Mouse (Mus musculus): ENCODE data around the gene Rho. TPM values are rescaled to one million over a fixed set of nuclear protein-coding genes. Genes with fewer than 3 reads are reported as not detected.

Gene Rho
- total RNA-seq (2012; rRNA removed), result 0.13 and 0.42 TPM in 2 replicates

DNA sequence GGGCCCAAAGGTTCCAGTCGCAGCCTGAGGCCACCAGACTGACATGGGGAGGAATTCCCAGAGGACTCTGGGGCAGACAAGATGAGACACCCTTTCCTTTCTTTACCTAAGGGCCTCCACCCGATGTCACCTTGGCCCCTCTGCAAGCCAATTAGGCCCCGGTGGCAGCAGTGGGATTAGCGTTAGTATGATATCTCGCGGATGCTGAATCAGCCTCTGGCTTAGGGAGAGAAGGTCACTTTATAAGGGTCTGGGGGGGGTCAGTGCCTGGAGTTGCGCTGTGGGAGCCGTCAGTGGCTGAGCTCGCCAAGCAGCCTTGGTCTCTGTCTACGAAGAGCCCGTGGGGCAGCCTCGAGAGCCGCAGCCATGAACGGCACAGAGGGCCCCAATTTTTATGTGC lies at the start of gene Rho:
TSS of gene Rho (plus strand) at position 110 of the 400 bp plus-strand sequence.
- DNase-seq (ENCODE audit: low read depth, low spot score), result no peak
- in situ Hi-C loops (cut with MboI; ENCODE audit: low sequenced_read_pairs in 2 of 2, unreplicated experiment in 2 of 2), result no loop called here
- no peaks in the 10 kb centered on the region for H3K4me1 ChIP-seq (ENCODE audit: control insufficient read depth in 2 of 2, insufficient read depth in 2 of 2, low read length in 2 of 2, poor library complexity in 1 of 2)
- H3K4me3 ChIP-seq (ENCODE audit: insufficient read depth in 1 of 2, low read depth in 1 of 2, low read length in 2 of 2, poor library complexity in 1 of 2, severe bottlenecking in 1 of 2), result peak within 1 kb of the TSS in 1 of 2 experiments; percentile 19; a peak in 1 of 4 replicates
- H3K9ac ChIP-seq (ENCODE audit: insufficient read depth, low read depth, low read length, poor library complexity, severe bottlenecking), result no peak within 1 kb of the TSS
- H3K27ac ChIP-seq (ENCODE audit: insufficient read depth, low read depth, low read length, poor library complexity, severe bottlenecking), result no peak within 1 kb of the TSS
- H3K9me3 ChIP-seq (ENCODE audit: control insufficient read depth, insufficient read depth, low read depth, low read length), result no peaks in the 10 kb centered on the region
- no peak for TF ChIP-seq ZC3H11A (IDR thresholded peaks at IDR 0.05; ENCODE audit: borderline replicate concordance, low read depth, low read length)
- H3K36me3 ChIP-seq (ENCODE audit: control insufficient read depth, insufficient read depth, low read length, poor library complexity, severe bottlenecking), result no peaks in the 10 kb centered on the region

DNA sequence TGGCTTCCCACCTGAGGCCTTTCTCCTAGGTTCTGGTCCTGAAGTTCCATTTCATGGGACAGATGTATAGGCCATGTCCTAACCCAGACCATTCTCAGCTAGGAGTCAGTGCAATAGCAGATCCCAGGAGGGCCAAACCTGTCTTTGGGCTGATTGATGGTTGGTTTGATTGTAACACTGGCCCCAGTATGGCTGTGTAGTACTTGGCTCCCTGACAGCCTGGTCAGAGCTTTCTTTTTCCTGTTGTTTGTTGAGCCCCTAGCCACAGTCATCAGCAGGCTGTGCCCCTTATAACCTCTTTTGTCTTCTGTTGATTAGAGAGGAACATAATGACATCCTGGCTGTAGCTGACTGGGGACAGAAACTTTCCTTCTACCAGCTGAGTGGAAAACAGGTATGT lies 47.5 kb upstream of the Rho start:
- no peaks in the 10 kb centered on the region for H3K9me3 ChIP-seq (ENCODE audit: control insufficient read depth, insufficient read depth, low read depth, low read length)
- in situ Hi-C loops (cut with MboI; ENCODE audit: low sequenced_read_pairs in 2 of 2, unreplicated experiment in 2 of 2), result no loop called here
- peaks cover 0 to 8% of the 10 kb centered on the region in 2 experiments; a peak in 1 of 4 replicates for H3K4me1 ChIP-seq (ENCODE audit: control insufficient read depth in 2 of 2, insufficient read depth in 2 of 2, low read length in 2 of 2, poor library complexity in 1 of 2)
- TF ChIP-seq MAFK (IDR thresholded peaks at IDR 0.05; ENCODE audit: insufficient read depth, low read depth, low read length) (no peak), ZC3H11A (IDR thresholded peaks at IDR 0.05; ENCODE audit: borderline replicate concordance, low read depth, low read length) (no peak)
- no peak overlapping the region for H3K27ac ChIP-seq (ENCODE audit: insufficient read depth, low read depth, low read length, poor library complexity, severe bottlenecking)
- H3K9ac ChIP-seq (ENCODE audit: insufficient read depth, low read depth, low read length, poor library complexity, severe bottlenecking), result no peak overlapping the region
- H3K4me3 ChIP-seq (ENCODE audit: insufficient read depth in 1 of 2, low read depth in 1 of 2, low read length in 2 of 2, poor library complexity in 1 of 2, severe bottlenecking in 1 of 2), result no peak overlapping the region
- H3K36me3 ChIP-seq (ENCODE audit: control insufficient read depth, insufficient read depth, low read length, poor library complexity, severe bottlenecking), result peaks cover 3% of the 10 kb centered on the region; the same call in 1 of the 2 replicates
- DNase-seq (ENCODE audit: low read depth, low spot score), result no peak

DNA sequence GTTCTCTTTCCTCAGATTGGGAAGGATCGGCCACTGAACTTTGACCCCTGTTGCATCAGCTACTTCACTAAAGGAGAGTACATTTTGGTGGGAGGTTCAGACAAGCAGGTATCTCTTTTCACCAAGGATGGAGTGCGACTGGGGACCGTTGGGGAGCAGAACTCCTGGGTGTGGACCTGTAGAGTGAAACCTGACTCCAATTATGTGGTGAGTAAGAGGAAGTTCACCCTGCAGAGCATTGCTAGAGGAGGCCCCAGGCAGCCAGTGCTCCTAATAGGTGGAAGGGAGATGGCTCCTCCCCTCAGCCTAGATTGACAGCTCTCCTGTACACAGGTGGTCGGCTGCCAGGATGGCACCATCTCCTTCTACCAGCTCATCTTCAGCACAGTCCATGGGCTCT lies 44.7 kb upstream of the Rho start:
- H3K4me1 ChIP-seq (ENCODE audit: control insufficient read depth in 2 of 2, insufficient read depth in 2 of 2, low read length in 2 of 2, poor library complexity in 1 of 2), result peaks cover 0 to 8% of the 10 kb centered on the region in 2 experiments; a peak in 1 of 4 replicates
- H3K9me3 ChIP-seq (ENCODE audit: control insufficient read depth, insufficient read depth, low read depth, low read length), result no peaks in the 10 kb centered on the region
- in situ Hi-C loops (cut with MboI; ENCODE audit: low sequenced_read_pairs in 2 of 2, unreplicated experiment in 2 of 2), result no loop called here
- peaks cover 10% of the 10 kb centered on the region; the same call in 1 of the 2 replicates for H3K36me3 ChIP-seq (ENCODE audit: control insufficient read depth, insufficient read depth, low read length, poor library complexity, severe bottlenecking)
- peak; percentile 56 for DNase-seq (ENCODE audit: low read depth, low spot score)
- H3K27ac ChIP-seq (ENCODE audit: insufficient read depth, low read depth, low read length, poor library complexity, severe bottlenecking), result peak overlapping the region; percentile 89
- TF ChIP-seq ZNF384 (IDR thresholded peaks at IDR 0.05; ENCODE audit: low read depth, low read length) (no peak), HCFC1 (IDR thresholded peaks at IDR 0.05; ENCODE audit: borderline replicate concordance, insufficient read depth, low read length) (no peak), MAFK (IDR thresholded peaks at IDR 0.05; ENCODE audit: insufficient read depth, low read depth, low read length) (no peak), CHD2 (IDR thresholded peaks at IDR 0.05; ENCODE audit: low read depth, low read length) (no peak), ZC3H11A (IDR thresholded peaks at IDR 0.05; ENCODE audit: borderline replicate concordance, low read depth, low read length) (no peak)
- H3K9ac ChIP-seq (ENCODE audit: insufficient read depth, low read depth, low read length, poor library complexity, severe bottlenecking), result peak overlapping the region; percentile 77
- H3K4me3 ChIP-seq (ENCODE audit: insufficient read depth in 1 of 2, low read depth in 1 of 2, low read length in 2 of 2, poor library complexity in 1 of 2, severe bottlenecking in 1 of 2), result peak overlapping the region; percentile 50 to 56

DNA sequence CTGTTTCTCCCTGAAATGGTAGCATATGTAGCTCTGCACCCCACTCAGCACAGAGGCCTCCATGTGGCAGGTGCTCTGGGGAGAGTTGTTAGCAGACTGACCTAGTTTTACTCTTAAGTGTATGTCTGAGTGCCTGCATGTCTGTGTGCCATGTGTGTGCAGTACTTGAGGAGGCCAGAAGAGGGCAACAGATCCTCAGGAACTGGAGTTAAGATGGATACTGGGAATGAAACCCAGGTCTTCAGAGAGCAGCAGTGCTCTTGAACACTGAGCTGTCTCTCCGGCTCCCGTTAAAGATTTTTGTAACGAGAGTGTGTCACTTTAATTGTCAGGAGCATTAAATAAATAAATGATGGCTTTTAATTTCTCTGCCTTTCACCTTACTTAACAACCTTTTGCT lies 43.3 kb upstream of the Rho start:
- no peak overlapping the region for H3K9ac ChIP-seq (ENCODE audit: insufficient read depth, low read depth, low read length, poor library complexity, severe bottlenecking)
- H3K36me3 ChIP-seq (ENCODE audit: control insufficient read depth, insufficient read depth, low read length, poor library complexity, severe bottlenecking), result peaks cover 13% of the 10 kb centered on the region; the same call in 1 of the 2 replicates
- no peak overlapping the region for H3K4me3 ChIP-seq (ENCODE audit: insufficient read depth in 1 of 2, low read depth in 1 of 2, low read length in 2 of 2, poor library complexity in 1 of 2, severe bottlenecking in 1 of 2)
- H3K9me3 ChIP-seq (ENCODE audit: control insufficient read depth, insufficient read depth, low read depth, low read length), result no peaks in the 10 kb centered on the region
- in situ Hi-C loops (cut with MboI; ENCODE audit: low sequenced_read_pairs in 2 of 2, unreplicated experiment in 2 of 2), result no loop called here
- H3K4me1 ChIP-seq (ENCODE audit: control insufficient read depth in 2 of 2, insufficient read depth in 2 of 2, low read length in 2 of 2, poor library complexity in 1 of 2), result peaks cover 0 to 8% of the 10 kb centered on the region in 2 experiments; a peak in 1 of 4 replicates
- H3K27ac ChIP-seq (ENCODE audit: insufficient read depth, low read depth, low read length, poor library complexity, severe bottlenecking), result no peak overlapping the region
- peak; percentile 60 for DNase-seq (ENCODE audit: low read depth, low spot score)
- TF ChIP-seq ZC3H11A (IDR thresholded peaks at IDR 0.05; ENCODE audit: borderline replicate concordance, low read depth, low read length), result peak; percentile 84; the same call in 1 of the 2 replicates
- no peak for TF ChIP-seq HCFC1 (IDR thresholded peaks at IDR 0.05; ENCODE audit: borderline replicate concordance, insufficient read depth, low read length)

DNA sequence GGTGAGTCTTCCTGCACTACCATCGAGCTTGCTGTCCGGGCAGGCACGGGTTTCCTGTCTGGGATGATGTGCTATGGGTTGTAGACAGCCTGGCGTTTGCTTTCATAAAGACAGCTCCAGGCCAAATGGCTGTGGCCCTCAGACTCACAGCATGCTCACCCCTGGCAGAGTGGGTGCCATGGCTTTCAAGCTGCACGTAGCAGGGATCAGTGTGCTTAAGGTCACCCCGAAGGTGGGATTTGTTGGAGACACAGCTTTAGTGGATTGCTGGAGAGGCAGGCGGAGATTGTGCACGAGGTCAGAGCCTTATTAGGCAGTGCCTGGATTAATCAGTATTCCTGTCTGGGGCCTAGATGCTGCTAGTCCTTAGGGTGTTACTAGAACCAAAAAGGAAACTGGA lies 40.9 kb upstream of the Rho start:
- Histone ChIP-seq H3K4me3 (ENCODE audit: insufficient read depth in 1 of 2, low read depth in 1 of 2, low read length in 2 of 2, poor library complexity in 1 of 2, severe bottlenecking in 1 of 2) (no peak overlapping the region), H3K27ac (ENCODE audit: insufficient read depth, low read depth, low read length, poor library complexity, severe bottlenecking) (no peak overlapping the region; the same call in 1 of the 2 replicates), H3K4me1 (ENCODE audit: control insufficient read depth in 2 of 2, insufficient read depth in 2 of 2, low read length in 2 of 2, poor library complexity in 1 of 2) (peaks cover 0 to 8% of the 10 kb centered on the region in 2 experiments; a peak in 1 of 4 replicates), H3K9ac (ENCODE audit: insufficient read depth, low read depth, low read length, poor library complexity, severe bottlenecking) (no peak overlapping the region), H3K9me3 (ENCODE audit: control insufficient read depth, insufficient read depth, low read depth, low read length) (no peaks in the 10 kb centered on the region), H3K36me3 (ENCODE audit: control insufficient read depth, insufficient read depth, low read length, poor library complexity, severe bottlenecking) (peaks cover 13% of the 10 kb centered on the region; the same call in 1 of the 2 replicates)
- TF ChIP-seq CHD2 (IDR thresholded peaks at IDR 0.05; ENCODE audit: low read depth, low read length) (no peak), ZNF384 (IDR thresholded peaks at IDR 0.05; ENCODE audit: low read depth, low read length) (no peak), MAFK (IDR thresholded peaks at IDR 0.05; ENCODE audit: insufficient read depth, low read depth, low read length) (no peak), ZC3H11A (IDR thresholded peaks at IDR 0.05; ENCODE audit: borderline replicate concordance, low read depth, low read length) (no peak), HCFC1 (IDR thresholded peaks at IDR 0.05; ENCODE audit: borderline replicate concordance, insufficient read depth, low read length) (no peak)
- DNase-seq (ENCODE audit: low read depth, low spot score), result no peak
- in situ Hi-C loops (cut with MboI; ENCODE audit: low sequenced_read_pairs in 2 of 2, unreplicated experiment in 2 of 2), result loop anchor here in 1 of 2 experiments (5.0 kb wide), 1 partner anchor 117 kb away; no protein-coding TSS in a partner anchor
